Mouse (Mus musculus) limb, embryonic 11.5 days (tissue): ENCODE measurements around the gene Itprid2. TPM values are rescaled to one million over a fixed set of nuclear protein-coding genes. Genes with fewer than 3 reads are reported as not detected.

Experiments
- ATAC-seq: fragments of 200-750 bp; cut with Nextera tagmentation; 2 replicates; pipeline ENCODE4 v1.8.0; 2017; ENCODE audit warnings: low read depth; ENCODE audit not compliant: insufficient number of reproducible peaks, low FRiP score, low TSS enrichment
- DNase-seq: peaks from one replicate; pipeline ENCODE4 v3.0.0-alpha.2; 2015; ENCODE audit warnings: low spot score
- H3K27ac ChIP-seq: fragments of 300-500 bp; sonication (generic); replicated peaks from 2 replicates; pipeline ENCODE4 v1.5.1; 2014; ENCODE audit warnings: low read depth, mild to moderate bottlenecking, low read length
- H3K27me3 ChIP-seq: fragments of 300-500 bp; sonication (generic); 2 replicates; pipeline ENCODE4 v1.6.1; 2014; ENCODE audit warnings: mild to moderate bottlenecking, low read length, mixed read lengths; ENCODE audit not compliant: control insufficient read depth, insufficient read depth
- H3K36me3 ChIP-seq: fragments of 300-500 bp; sonication (generic); 2 replicates; pipeline ENCODE4 v1.6.1; 2014; ENCODE audit warnings: mild to moderate bottlenecking, low read length, moderate library complexity, mixed read lengths; ENCODE audit not compliant: control insufficient read depth, insufficient read depth
- H3K4me1 ChIP-seq: fragments of 300-500 bp; sonication (generic); 2 replicates; pipeline ENCODE4 v1.6.1; 2014; ENCODE audit warnings: low read length, mixed read lengths; ENCODE audit not compliant: control insufficient read depth, insufficient read depth
- H3K4me2 ChIP-seq: fragments of 300-500 bp; sonication (generic); 2 replicates; pipeline ENCODE4 v1.6.1; 2014; ENCODE audit warnings: low read depth, mild to moderate bottlenecking, moderate library complexity; ENCODE audit not compliant: severe bottlenecking
- H3K4me3 ChIP-seq: fragments of 300-500 bp; sonication (generic); 2 replicates; pipeline ENCODE4 v1.5.1; 2014; ENCODE audit warnings: low read depth, low read length
- H3K9ac ChIP-seq: fragments of 300-500 bp; sonication (generic); 2 replicates; pipeline ENCODE4 v1.6.1; 2014; ENCODE audit warnings: mild to moderate bottlenecking, low read length
- H3K9me3 ChIP-seq: fragments of 300-500 bp; sonication (generic); 2 replicates; pipeline ENCODE4 v1.6.1; 2016; ENCODE audit warnings: low read length; ENCODE audit not compliant: control insufficient read depth
- WGBS: fragments of 180-500 bp; shearing (Covaris S2); extraction: QIAGEN DNeasy Blood & Tissue Kit; methylation state at CpG from one replicate; pipeline ENCODE4 v1.1.7; 2014; 5-methylcytosine and 5-hydroxymethylcytosine counted together
- polyA plus RNA-seq: library from polyadenylated mRNA; unstranded; fragments of >200 nt; fragmentation: Nextera tagmentation; extraction: Ambion mirVana; gene quantifications from 2 replicates; pipeline ENCODE4 v1.2.1, GENCODE M21; 2014

Itprid2 gene
- polyA plus RNA-seq, 1 experiment from 2014 or later = 7.4 TPM

DNA sequence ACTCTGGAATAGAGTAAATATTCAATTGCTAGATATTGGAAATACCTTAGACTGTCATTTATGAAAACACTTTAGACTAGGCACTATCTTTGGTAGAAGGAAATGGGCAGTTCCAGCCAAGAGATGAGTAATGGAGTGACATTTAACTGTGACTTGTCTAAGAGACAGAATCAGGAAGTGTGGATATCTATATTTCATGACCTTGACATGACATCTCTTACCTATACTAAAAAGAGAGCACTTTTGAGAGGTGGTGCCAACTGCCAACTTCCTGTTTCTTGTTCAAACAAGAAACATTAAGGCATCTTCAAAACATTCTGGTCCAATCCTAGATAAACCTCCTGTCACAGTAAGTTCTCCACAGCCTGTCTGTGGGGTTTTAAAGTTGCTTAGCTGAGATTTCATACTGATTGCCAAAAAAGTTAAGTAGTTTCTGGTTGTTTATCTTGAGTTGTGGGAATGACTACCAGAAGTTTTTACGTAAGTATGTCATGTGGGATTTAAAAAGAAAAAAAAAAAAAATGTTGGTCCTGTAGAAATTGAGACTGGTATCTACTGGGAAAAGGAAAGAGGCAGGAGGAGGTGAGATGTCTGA lies 42.6 kb downstream of the Itprid2 start:
- Histone ChIP-seq H3K9me3 (no peaks in the 10 kb centered on the region), H3K4me3 (no peak overlapping the region), H3K4me1 (no peaks in the 10 kb centered on the region), H3K9ac (no peak overlapping the region), H3K36me3 (no peaks in the 10 kb centered on the region), H3K27me3 (no peaks in the 10 kb centered on the region), H3K27ac (no peak overlapping the region), H3K4me2 (no peak overlapping the region)
- no peak for DNase-seq
- 88% methylated on average over 1 of the region's 1 CpGs for WGBS
- no peak for ATAC-seq

DNA sequence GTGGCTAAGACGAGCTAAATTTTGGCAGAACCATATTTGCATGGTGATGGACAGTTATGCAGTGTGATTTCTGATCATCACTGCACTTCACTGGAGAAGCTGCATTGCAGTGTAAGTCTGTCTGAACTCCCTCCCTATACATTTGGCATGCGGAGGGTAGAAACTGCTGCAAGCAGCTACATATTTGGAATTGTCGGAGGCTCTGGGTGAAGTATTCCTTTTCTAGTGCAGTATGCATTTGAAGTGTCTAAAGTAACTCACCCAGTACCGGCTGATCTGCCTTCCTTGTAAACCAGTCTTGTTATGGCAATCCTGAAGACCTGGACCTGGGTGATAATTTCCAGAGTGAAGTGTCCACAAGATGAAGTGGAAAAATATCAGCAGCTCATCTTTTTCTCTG lies 46.5 kb downstream of the Itprid2 start:
- DNase-seq (no peak), ATAC-seq (no peak)
- no peaks in the 10 kb centered on the region for H3K9me3 ChIP-seq
- no peaks in the 10 kb centered on the region for H3K4me1 ChIP-seq
- no peaks in the 10 kb centered on the region for H3K36me3 ChIP-seq
- 82% methylated on average over 4 of the region's 4 CpGs for WGBS
- no peak overlapping the region for H3K4me2 ChIP-seq
- no peaks in the 10 kb centered on the region for H3K27me3 ChIP-seq
- H3K9ac ChIP-seq = no peak overlapping the region
- H3K4me3 ChIP-seq = no peak overlapping the region
- H3K27ac ChIP-seq = no peak overlapping the region

DNA sequence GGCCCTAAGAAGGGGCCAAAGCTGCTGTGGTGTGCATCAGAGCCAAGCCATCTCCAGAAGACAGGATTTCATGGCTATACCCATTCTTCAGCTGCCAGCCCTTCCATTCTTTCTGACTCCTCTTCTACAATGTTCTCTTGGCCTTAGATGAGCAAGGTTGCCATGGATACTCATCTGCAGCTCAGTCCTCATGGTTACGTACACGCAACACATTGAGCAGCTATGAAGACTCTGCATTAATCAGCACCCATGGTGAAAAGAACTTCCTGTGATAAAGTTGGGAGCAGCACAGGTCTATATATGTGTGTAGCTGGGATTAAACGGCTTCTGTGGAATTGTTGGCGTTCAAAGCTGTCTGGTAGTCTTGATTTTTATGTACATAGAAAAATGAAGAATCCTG lies 48.1 kb downstream of the Itprid2 start:
- DNase-seq = no peak
- Histone ChIP-seq H3K27me3 (no peaks in the 10 kb centered on the region), H3K36me3 (no peaks in the 10 kb centered on the region), H3K4me3 (no peak overlapping the region), H3K9me3 (no peaks in the 10 kb centered on the region), H3K9ac (no peak overlapping the region), H3K4me1 (no peaks in the 10 kb centered on the region), H3K27ac (no peak overlapping the region), H3K4me2 (no peak overlapping the region)
- 91% methylated on average over 4 of the region's 4 CpGs for WGBS
- no peak for ATAC-seq

DNA sequence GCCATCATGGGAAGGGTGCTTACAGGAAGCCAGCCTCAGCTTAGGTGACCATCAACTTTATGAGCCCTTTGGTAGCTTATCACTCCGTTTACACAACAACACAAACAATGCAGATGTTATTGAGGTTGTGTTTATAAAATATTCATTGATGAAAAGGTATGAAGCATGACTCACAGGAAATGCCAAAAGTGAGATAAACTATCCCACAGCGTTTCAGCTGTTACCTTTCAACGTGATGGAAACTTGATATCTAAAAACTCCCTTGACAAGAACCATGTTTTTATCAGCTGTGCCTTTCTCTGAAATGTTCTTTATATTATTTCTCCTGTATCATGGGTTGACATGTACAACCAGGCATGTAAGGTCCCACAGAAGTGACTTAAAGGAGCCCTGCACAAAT lies 55.7 kb downstream of the Itprid2 start:
- Histone ChIP-seq H3K4me2 (no peak overlapping the region), H3K27ac (no peak overlapping the region)

DNA sequence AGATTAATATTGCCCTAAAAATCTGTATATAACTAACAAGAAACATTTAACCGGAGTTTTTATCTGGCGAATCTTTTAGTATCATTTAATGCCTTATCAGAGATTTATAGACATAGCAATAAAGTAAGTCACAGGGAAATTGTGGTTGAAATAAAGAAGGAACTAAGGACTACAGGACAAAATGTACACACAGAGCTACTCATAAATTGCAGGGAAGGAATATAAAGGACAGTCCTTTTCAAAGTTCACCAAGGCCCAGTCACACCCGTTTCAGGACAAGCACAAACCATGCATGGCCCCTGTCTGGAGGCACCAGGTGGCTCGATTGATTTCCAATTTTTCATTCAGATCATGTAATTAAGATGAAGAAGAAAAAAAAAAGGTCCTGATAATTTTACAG lies 60.0 kb downstream of the Itprid2 start:
- Histone ChIP-seq H3K27me3 (no peaks in the 10 kb centered on the region), H3K4me2 (no peak overlapping the region), H3K27ac (no peak overlapping the region), H3K9me3 (no peaks in the 10 kb centered on the region), H3K36me3 (no peaks in the 10 kb centered on the region), H3K4me3 (no peak overlapping the region), H3K9ac (no peak overlapping the region), H3K4me1 (no peaks in the 10 kb centered on the region)
- ATAC-seq = no peak
- 93% methylated on average over 4 of the region's 4 CpGs for WGBS
- DNase-seq = no peak

More for the DNA sequence above, 55.7 kb downstream of the Itprid2 start:
- Histone ChIP-seq H3K9ac (no peak overlapping the region), H3K36me3 (no peaks in the 10 kb centered on the region), H3K9me3 (no peaks in the 10 kb centered on the region), H3K27me3 (no peaks in the 10 kb centered on the region), H3K4me1 (no peaks in the 10 kb centered on the region), H3K4me3 (no peak overlapping the region)
- WGBS = 75% methylated on average over 3 of the region's 3 CpGs
- ATAC-seq (no peak), DNase-seq (no peak)

DNA sequence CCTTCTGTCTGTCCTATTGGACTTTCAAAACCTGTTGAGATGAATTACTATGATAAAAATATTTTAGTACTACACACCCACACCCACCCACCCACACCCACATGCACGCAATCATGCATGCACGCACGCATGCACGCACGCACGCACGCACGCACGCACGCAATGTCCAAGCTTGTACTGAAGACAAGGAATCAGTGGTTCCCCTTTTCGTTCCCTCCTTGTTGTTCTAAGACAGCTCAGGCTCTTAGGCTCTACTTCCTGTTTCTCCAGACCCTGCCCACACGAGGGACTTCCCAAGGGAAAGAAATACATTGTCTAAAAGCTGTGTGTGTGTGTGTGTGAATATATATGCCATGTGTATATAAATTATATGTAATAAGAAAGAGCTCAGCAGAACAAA lies 60.8 kb downstream of the Itprid2 start:
- Histone ChIP-seq H3K27ac (no peak overlapping the region), H3K9me3 (no peaks in the 10 kb centered on the region), H3K4me1 (no peaks in the 10 kb centered on the region), H3K27me3 (no peaks in the 10 kb centered on the region), H3K36me3 (no peaks in the 10 kb centered on the region), H3K4me2 (no peak overlapping the region), H3K9ac (no peak overlapping the region), H3K4me3 (no peak overlapping the region)
- WGBS = 95% methylated on average over 12 of the region's 12 CpGs
- ATAC-seq = no peak
- DNase-seq = no peak

DNA sequence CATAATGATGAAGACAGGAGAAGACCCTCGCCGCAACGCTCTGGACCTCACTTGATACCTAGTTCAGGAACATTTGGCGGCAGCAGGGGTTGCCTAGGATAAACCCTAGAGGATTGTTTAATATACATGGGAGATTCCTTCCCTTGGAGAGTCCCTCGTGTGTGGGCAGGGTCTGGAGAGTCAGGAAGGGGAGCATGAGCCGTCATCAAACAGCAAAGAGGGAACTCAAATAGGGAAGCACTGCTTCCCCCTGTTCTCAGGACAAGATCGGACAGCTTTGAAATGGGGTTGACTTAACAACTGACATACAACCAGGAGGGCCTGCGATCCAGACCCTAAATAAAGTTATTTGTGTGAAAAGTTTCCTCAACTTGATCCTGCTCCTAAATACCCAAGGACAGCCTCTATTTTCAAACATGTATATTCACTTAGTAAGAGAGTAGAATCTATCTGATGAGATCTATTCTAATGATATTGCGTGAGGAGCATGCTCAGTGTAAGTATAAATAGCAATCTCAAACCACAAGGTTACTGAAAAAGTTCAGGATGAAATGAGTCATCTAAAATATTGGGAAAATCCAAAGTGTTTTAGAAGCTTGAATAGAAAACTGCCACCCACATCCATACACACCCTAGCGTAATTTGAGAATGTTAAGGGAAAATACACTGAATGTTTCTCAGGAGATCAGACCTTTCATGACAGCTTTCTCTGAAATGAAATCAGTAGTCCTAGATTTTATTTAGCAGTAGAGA lies 61.5 kb downstream of the Itprid2 start:
- ATAC-seq (no peak), DNase-seq (no peak)
- H3K4me2 ChIP-seq = no peak overlapping the region
- no peak overlapping the region for H3K9ac ChIP-seq
- no peaks in the 10 kb centered on the region for H3K36me3 ChIP-seq
- 85% methylated on average over 10 of the region's 10 CpGs for WGBS
- no peaks in the 10 kb centered on the region for H3K9me3 ChIP-seq
- no peak overlapping the region for H3K27ac ChIP-seq
- no peaks in the 10 kb centered on the region for H3K27me3 ChIP-seq
- H3K4me3 ChIP-seq = no peak overlapping the region
- no peaks in the 10 kb centered on the region for H3K4me1 ChIP-seq

DNA sequence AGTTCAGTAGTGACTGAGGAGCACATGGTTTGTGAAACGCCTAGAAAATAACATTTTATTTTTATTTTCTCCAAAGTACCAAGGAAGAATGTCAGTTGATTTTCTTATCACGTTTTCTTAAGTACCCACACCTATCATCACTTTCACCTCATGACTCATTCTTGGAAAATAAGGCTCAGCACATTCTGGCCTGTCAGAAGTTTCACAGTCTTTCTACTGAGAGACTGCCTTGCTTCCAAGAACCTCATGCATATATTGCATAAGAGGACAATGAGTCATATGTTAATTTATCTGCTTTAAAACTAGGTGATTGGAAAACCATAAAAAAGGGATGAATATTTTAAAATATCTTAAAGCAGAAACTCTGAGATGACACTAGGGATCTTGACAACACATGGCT lies 63.0 kb downstream of the Itprid2 start:
- no peaks in the 10 kb centered on the region for H3K27me3 ChIP-seq
- H3K9me3 ChIP-seq = no peaks in the 10 kb centered on the region
- H3K4me1 ChIP-seq = no peaks in the 10 kb centered on the region
- H3K36me3 ChIP-seq = no peaks in the 10 kb centered on the region
- ATAC-seq (no peak), DNase-seq (no peak)
- H3K27ac ChIP-seq = no peak overlapping the region
- H3K4me2 ChIP-seq = no peak overlapping the region
- no peak overlapping the region for H3K4me3 ChIP-seq
- 63% methylated on average over 2 of the region's 2 CpGs for WGBS
- no peak overlapping the region for H3K9ac ChIP-seq

DNA sequence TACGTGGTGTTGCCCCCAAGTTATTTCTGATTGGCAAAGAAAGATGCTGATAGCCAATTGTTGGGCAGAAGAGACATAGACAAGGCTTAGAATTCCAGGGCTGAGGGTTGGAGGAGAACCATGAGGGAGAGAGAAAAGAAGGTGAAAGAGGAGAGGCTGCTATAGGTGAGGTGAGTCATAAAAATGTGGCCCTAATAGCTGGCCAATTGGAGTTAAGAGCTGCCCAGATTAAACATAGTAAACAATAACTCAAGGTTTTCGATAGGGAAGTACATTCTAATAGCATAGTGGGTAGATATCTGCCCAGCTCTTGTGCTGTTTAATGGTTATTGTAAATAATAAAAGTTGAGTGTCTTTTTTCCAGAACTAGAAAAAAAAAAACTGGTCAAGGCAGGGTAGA lies 69.6 kb downstream of the Itprid2 start:
- Histone ChIP-seq H3K4me1 (no peaks in the 10 kb centered on the region), H3K4me3 (no peak overlapping the region), H3K4me2 (no peak overlapping the region), H3K9me3 (no peaks in the 10 kb centered on the region), H3K27ac (no peak overlapping the region), H3K36me3 (no peaks in the 10 kb centered on the region), H3K27me3 (no peaks in the 10 kb centered on the region), H3K9ac (no peak overlapping the region)
- ATAC-seq (no peak), DNase-seq (no peak)
- WGBS = 78% methylated on average over 2 of the region's 2 CpGs
